Mouse (Mus musculus): Measurements from ENCODE around the gene Hist1h2ae.
"Not testable (repeated sequence)": the region's sequence is repeated elsewhere in the genome, so short reads cannot be mapped to it uniquely, and the experiment has no call there.

The Hist1h2ae gene

DNA sequence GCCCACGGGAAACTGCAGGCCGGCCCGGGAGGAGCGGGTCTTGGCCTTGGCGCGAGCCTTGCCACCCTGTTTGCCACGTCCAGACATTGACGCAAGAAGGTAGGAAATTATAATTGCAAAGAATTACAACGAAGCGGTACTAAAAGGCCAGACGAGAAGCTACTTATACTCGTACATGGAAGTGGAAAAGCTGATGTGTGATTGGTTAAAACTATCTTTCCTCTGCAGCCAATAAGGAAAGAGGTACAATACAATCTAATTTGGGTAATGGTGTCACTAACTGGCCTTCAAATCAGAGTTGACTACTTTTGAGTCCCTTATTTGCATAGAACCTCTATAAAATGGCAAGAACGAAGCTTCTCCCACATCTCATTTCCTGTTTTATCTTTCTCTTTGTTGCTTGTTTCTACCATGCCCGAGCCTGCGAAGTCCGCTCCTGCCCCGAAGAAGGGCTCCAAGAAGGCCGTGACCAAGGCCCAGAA lies at the start of gene Hist1h2ae, which contains the start of gene Hist1h2bg:
Gene Hist1h2ae, minus strand, starts transcription at position 199 of the 482 bp plus-strand sequence.
Gene Hist1h2bg, plus strand, starts transcription at position 375 of the 482 bp plus-strand sequence.
- DNase-seq = peak; percentile 60

GRCm38 (mm10) chr13:23620056-23620732 lies 49.2 kb upstream of the Hist1h2ae start:
- DNase-seq = peak; percentile 27

DNA sequence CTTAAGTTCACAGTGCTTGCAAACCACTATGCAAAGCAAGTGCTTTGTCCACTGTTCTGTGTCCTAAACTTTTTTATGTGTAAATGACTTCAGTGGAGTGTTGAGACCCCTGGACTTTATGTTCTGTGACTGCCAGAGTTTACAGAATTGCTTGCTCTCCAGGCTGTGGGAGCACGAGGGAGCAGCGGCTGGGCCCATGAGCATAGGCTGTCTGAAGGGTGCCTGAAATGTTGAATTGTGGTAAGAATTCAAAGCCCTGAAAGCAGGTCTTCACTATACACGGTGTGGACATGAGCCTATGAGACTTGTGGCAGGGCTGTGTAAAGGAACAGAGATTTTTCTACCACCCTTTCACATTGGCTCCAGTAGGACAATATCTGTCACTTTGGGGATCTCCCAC lies 40.6 kb upstream of the Hist1h2ae start:
- DNase-seq = no peak

GRCm38 (mm10) chr13:23610393-23610792 lies 39.4 kb upstream of the Hist1h2ae start:
- no peak for DNase-seq

- DNase-seq = no peak
These were observed 38.8 kb upstream of the Hist1h2ae start for GRCm38 (mm10) chr13:23609844-23610243.

DNA sequence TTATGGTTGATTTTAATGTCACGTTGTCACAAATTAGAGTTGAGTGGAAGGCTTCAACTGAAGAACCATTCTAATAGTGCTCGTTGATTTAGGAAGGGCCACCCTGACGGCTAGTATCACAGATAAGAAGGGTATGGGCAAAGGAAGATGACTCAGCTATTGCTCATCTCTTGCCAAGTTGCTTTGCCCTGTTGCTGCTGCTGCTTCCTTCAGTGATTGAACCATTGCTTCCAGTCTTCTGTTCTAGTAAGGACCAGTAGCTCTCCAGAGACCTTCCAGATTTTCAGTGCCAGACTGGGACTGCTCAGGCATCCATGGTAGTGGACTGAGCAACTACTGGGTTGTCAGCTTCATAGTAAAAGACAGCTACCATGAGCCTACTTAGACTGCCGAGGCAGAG lies 38.2 kb upstream of the Hist1h2ae start:
- no peak for DNase-seq

GRCm38 (mm10) chr13:23605052-23605451 lies 34.0 kb upstream of the Hist1h2ae start:
- DNase-seq = no peak

GRCm38 (mm10) chr13:23604452-23604851 lies 33.4 kb upstream of the Hist1h2ae start:
- no peak for DNase-seq

GRCm38 (mm10) chr13:23603182-23603699 lies 32.2 kb upstream of the Hist1h2ae start:
- DNase-seq = no peak

- DNase-seq = peak; percentile 55
These were observed 26.9 kb upstream of the Hist1h2ae start for GRCm38 (mm10) chr13:23597957-23598356.

- no peak for DNase-seq
These were observed 24.8 kb upstream of the Hist1h2ae start for GRCm38 (mm10) chr13:23595622-23596372.

GRCm38 (mm10) chr13:23595185-23595584 lies 24.2 kb upstream of the Hist1h2ae start:
- DNase-seq = no peak

- no peak for DNase-seq
These were observed 22.2 kb upstream of the Hist1h2ae start for GRCm38 (mm10) chr13:23593051-23593770.

GRCm38 (mm10) chr13:23592614-23593013 lies 21.6 kb upstream of the Hist1h2ae start:
- peak; percentile 73 for DNase-seq

- not testable (repeated sequence) for DNase-seq
These were observed 20.9 kb upstream of the Hist1h2ae start for GRCm38 (mm10) chr13:23591886-23592285.

GRCm38 (mm10) chr13:23591206-23591605 lies 20.2 kb upstream of the Hist1h2ae start:
- no peak for DNase-seq

DNA sequence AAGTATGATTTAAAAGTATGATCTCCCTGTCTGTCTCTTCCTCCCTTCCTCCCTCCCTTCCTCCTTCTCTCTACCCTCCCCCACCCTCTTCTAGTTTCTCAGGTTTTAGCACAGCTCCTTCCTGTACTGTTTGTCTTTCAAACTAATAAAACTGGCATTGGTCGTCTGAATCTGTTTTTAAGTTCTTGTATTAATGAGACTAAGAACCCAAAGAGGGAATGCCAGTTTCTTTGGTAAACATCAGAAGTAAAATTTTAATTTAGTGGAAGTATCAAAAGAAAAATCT lies 15.9 kb upstream of the Hist1h2ae start:
- no peak for DNase-seq

GRCm38 (mm10) chr13:23586099-23586939 lies 15.3 kb upstream of the Hist1h2ae start:
- no peak for DNase-seq

- DNase-seq = peak; percentile 68
These were observed 14.6 kb upstream of the Hist1h2ae start for GRCm38 (mm10) chr13:23585442-23586098.

DNA sequence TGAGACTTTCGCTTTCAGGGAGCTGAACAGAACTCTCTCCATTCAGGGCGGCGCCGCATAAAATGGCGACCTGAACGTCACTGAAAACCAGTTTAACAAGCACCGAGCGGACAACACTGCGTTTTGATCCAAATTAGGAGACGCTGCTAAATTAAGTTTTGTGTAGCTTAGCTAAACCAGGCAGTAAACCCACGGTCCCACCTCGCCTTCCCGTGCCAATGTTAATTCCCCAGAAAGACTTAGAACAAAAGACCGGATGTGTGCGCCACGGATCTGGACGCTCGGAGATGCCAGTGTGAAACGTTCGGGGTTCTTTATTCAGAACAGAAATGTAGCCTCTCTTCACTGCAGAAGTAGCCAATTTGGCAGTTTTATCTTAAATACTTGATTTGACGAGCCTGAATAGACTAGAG lies 14.0 kb upstream of the Hist1h2ae start:
- DNase-seq = no peak

- no peak for DNase-seq
These were observed 13.3 kb upstream of the Hist1h2ae start for GRCm38 (mm10) chr13:23584331-23584730.
